Mouse (Mus musculus) hematopoietic stem cell, adult 5-6 weeks (primary cell): ENCODE data around the gene Rbm12. TPM values are rescaled to one million over a fixed set of nuclear protein-coding genes. Genes with fewer than 3 reads are reported as not detected.

Experiments
- ATAC-seq, 2 experiments: fragments of 125-278 bp in 1 of 2; replicated peaks in 1 of 2; 2 replicates each; pipeline ENCODE4 v1.8.0; 2016 to 2017; ENCODE audit warnings: inconsistent platforms in 2 of 2, mild to moderate bottlenecking in 2 of 2, moderate number of reproducible peaks in 2 of 2, low read depth in 1 of 2, moderate TSS enrichment in 1 of 2; ENCODE audit not compliant: low FRiP score in 2 of 2, poor library complexity in 2 of 2, severe bottlenecking in 2 of 2, insufficient read depth in 1 of 2, low TSS enrichment in 1 of 2
- total RNA-seq: library from RNA; stranded (forward); fragments of 172-1452, 232-1000 nt; gene quantifications from 2 replicates; pipeline ENCODE4 v1.2.3, GENCODE M21; 2017

Gene Rbm12
- total RNA-seq, 1 experiment from 2014 or later = 79.7 TPM

GRCm38 (mm10) chr2:156089799-156090198 is 22.0 kb downstream of the Rbm12 start:
- ATAC-seq = no peak

- no peak for ATAC-seq
Measured at GRCm38 (mm10) chr2:156087391-156088110, 24.2 kb downstream of the Rbm12 start.

GRCm38 (mm10) chr2:156084541-156084940 is 27.2 kb downstream of the Rbm12 start:
- no peak for ATAC-seq

- ATAC-seq = no peak
Measured at GRCm38 (mm10) chr2:156080391-156080790, 31.4 kb downstream of the Rbm12 start.

- ATAC-seq = no peak
Measured at GRCm38 (mm10) chr2:156079674-156080073, 32.1 kb downstream of the Rbm12 start.

- ATAC-seq = no peak
Measured at GRCm38 (mm10) chr2:156079183-156079560, 32.6 kb downstream of the Rbm12 start.

GRCm38 (mm10) chr2:156078421-156079182 is 33.2 kb downstream of the Rbm12 start:
- ATAC-seq = no peak

- no peak for ATAC-seq
Measured at GRCm38 (mm10) chr2:156077461-156077860, 34.3 kb downstream of the Rbm12 start.

- no peak for ATAC-seq
Measured at GRCm38 (mm10) chr2:156073725-156074124, 38.1 kb downstream of the Rbm12 start.

- ATAC-seq = no peak
Measured at GRCm38 (mm10) chr2:156071236-156071635, 40.5 kb downstream of the Rbm12 start.

- no peak for ATAC-seq
Measured at GRCm38 (mm10) chr2:156067916-156068315, 43.9 kb downstream of the Rbm12 start.

- ATAC-seq = no peak
Measured at GRCm38 (mm10) chr2:156066126-156066525, 45.7 kb downstream of the Rbm12 start.

- ATAC-seq = peak; percentile 70 to 75
Measured at GRCm38 (mm10) chr2:156065099-156066041, 46.4 kb downstream of the Rbm12 start, which contains the start of gene Spag4. Gene Spag4, plus strand, starts transcription at chr2:156065175.

- no peak for ATAC-seq
Measured at GRCm38 (mm10) chr2:156052816-156053215, 59.0 kb downstream of the Rbm12 start, which contains the start of gene Fer1l4. Gene Fer1l4, minus strand, starts transcription at chr2:156052947.

- no peak; a peak in 1 of 4 replicates for ATAC-seq
Measured at GRCm38 (mm10) chr2:156047929-156048328, 63.8 kb downstream of the Rbm12 start.

- ATAC-seq = no peak
Measured at GRCm38 (mm10) chr2:156042903-156043302, 68.9 kb downstream of the Rbm12 start.
